Mouse (Mus musculus) hindbrain, embryonic 11.5 days (tissue): ENCODE measurements around the gene Pax1. TPM values are rescaled to one million over a fixed set of nuclear protein-coding genes. Genes with fewer than 3 reads are reported as not detected.

Experiments
- ATAC-seq: fragments of 200-750 bp; cut with Nextera tagmentation; 2 replicates; pipeline ENCODE4 v1.8.0; 2017; ENCODE audit warnings: mild to moderate bottlenecking, moderate TSS enrichment, moderate library complexity; ENCODE audit not compliant: low FRiP score
- DNase-seq: peaks from one replicate; pipeline ENCODE4 v3.0.0-alpha.2; 2015; ENCODE audit warnings: low spot score
- H3K27ac ChIP-seq: fragments of 300-500 bp; sonication (generic); 2 replicates; pipeline ENCODE4 v1.5.1; 2014; ENCODE audit warnings: mild to moderate bottlenecking, low read depth, low read length
- H3K27me3 ChIP-seq: fragments of 300-500 bp; sonication (generic); 2 replicates; pipeline ENCODE4 v1.6.1; 2014; ENCODE audit warnings: mild to moderate bottlenecking, low read length, moderate library complexity, mixed read lengths; ENCODE audit not compliant: control insufficient read depth, insufficient read depth
- H3K36me3 ChIP-seq: fragments of 300-500 bp; sonication (generic); 2 replicates; pipeline ENCODE4 v1.6.1; 2014; ENCODE audit warnings: mild to moderate bottlenecking, low read length, moderate library complexity, mixed read lengths; ENCODE audit not compliant: control insufficient read depth, insufficient read depth
- H3K4me1 ChIP-seq: fragments of 300-500 bp; sonication (generic); replicated peaks from 2 replicates; pipeline ENCODE4 v1.6.1; 2014; ENCODE audit warnings: low read length, mixed read lengths; ENCODE audit not compliant: control insufficient read depth, insufficient read depth
- H3K4me2 ChIP-seq: fragments of 300-500 bp; sonication (generic); replicated peaks from 2 replicates; pipeline ENCODE4 v1.6.1; 2014; ENCODE audit warnings: mild to moderate bottlenecking, low read depth, low read length
- H3K4me3 ChIP-seq: fragments of 300-500 bp; sonication (generic); 2 replicates; pipeline ENCODE4 v1.5.1; 2014; ENCODE audit warnings: low read depth, low read length
- H3K9ac ChIP-seq: fragments of 300-500 bp; sonication (generic); 2 replicates; pipeline ENCODE4 v1.6.1; 2014; ENCODE audit warnings: low read depth, low read length
- H3K9me3 ChIP-seq: fragments of 300-500 bp; sonication (generic); 2 replicates; pipeline ENCODE4 v1.6.1; 2016; ENCODE audit warnings: low read length; ENCODE audit not compliant: control insufficient read depth
- WGBS: fragments of 180-500 bp; shearing (Covaris S2); extraction: QIAGEN DNeasy Blood & Tissue Kit; methylation state at CpG from one replicate; pipeline ENCODE4 v1.1.7; 2014; 5-methylcytosine and 5-hydroxymethylcytosine counted together
- polyA plus RNA-seq: library from polyadenylated mRNA; unstranded; fragments of >200 nt; fragmentation: Nextera tagmentation; extraction: Ambion mirVana; gene quantifications from 2 replicates; pipeline ENCODE4 v1.2.1, GENCODE M21; 2014

Pax1 gene
- polyA plus RNA-seq, 1 experiment from 2014 or later: 1.9 TPM

DNA sequence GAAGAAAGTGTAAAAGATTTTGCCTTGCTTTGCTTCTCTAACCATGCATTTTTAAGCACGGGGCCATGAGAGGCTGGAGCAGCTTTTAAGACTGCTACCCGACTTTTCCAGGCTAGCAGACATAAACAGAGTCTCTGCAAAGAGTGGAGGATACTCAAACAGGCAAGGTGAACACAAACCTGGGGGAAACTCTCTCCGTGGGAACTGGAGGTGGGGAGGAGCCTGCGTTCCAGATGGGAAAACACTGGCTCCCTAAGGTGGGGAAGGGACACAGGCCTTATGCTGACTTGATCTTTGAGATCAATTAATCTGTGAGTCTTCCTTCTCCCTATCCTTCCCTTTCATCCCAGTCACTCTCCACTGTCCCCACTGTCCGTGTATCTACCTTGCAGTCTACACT lies 869 bp upstream of the Pax1 start:
- DNase-seq (peak; percentile 57), ATAC-seq (no peak)
- 0 out of 2 replicates have a peak, but pooled peaks cover 3% of the 10 kb centered on the region for H3K4me1 ChIP-seq
- no peak overlapping the region for H3K4me3 ChIP-seq
- no peaks in the 10 kb centered on the region for H3K9me3 ChIP-seq
- 1% methylated on average over 5 of the region's 5 CpGs for WGBS
- no peak overlapping the region for H3K9ac ChIP-seq
- peaks cover 93% of the 10 kb centered on the region for H3K27me3 ChIP-seq
- no peak overlapping the region for H3K27ac ChIP-seq
- H3K36me3 ChIP-seq: no peaks in the 10 kb centered on the region
- no peak overlapping the region for H3K4me2 ChIP-seq

DNA sequence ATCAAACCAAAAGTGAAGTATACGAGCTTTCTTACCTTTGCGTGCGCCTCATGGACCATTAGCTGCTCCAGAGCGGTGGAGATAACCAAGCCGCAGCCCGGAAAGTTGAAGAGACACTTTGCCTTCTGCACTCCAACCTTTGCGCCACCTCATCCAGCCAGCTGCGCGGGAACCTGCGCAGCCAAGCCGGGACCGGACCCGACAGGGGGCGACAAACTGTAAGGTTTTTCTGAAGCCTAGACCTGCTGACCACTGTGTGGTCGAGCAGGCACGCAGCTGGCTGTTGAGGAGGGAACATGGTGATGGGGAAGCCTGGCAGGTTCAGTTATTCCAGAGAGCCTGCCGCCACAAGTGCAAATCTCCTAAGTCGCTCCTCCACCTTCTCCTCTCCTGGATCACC lies 591 bp downstream of the Pax1 start:
- ATAC-seq (peak; percentile 55; the same call in 1 of the 2 replicates), DNase-seq (peak; percentile 85)
- WGBS: 2% methylated on average over 18 of the region's 18 CpGs
- peaks cover 97% of the 10 kb centered on the region for H3K27me3 ChIP-seq
- H3K4me2 ChIP-seq: no peak overlapping the region
- H3K9ac ChIP-seq: no peak overlapping the region
- H3K4me1 ChIP-seq: 0 out of 2 replicates have a peak, but pooled peaks cover 3% of the 10 kb centered on the region
- H3K36me3 ChIP-seq: no peaks in the 10 kb centered on the region
- no peak overlapping the region for H3K27ac ChIP-seq
- no peaks in the 10 kb centered on the region for H3K9me3 ChIP-seq
- H3K4me3 ChIP-seq: no peak overlapping the region

DNA sequence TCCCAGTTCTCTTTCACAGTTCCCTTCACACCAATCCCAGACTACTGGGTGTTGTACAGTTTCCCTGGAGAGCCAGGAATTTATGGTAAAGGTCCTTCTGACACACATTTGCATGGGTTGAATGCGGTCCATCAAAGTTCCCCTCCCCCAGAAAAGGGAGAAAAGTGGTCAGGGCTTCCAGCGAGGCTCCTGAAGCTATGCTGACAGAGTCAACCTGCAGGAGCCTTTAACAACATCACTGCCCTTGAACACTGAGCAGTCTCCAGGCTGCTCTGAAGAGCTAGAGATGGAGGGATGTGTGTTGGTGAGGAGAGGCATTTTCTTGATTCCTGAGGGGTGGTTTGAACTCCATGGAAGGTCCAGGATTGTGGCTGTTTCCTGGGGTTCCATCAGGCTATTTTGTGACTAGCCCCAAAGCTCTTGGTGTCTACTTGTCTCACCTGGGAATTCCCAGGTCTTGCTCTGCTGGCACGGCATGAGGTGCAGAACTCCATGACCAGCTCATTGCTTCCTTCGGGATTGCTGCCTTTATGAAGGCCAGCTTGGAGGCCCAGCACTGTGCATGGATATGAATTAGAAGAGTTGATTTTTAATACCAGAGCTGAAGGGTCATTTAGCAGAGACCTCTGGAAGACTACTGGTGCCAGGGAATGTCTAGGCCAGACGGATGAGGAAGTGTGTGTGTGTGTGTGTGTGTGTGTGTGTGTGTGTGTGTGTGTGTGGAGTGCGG lies 1.8 kb downstream of the Pax1 start:
- no peaks in the 10 kb centered on the region for H3K9me3 ChIP-seq
- 0 out of 2 replicates have a peak, but pooled peaks cover 3% of the 10 kb centered on the region for H3K4me1 ChIP-seq
- peaks cover 99% of the 10 kb centered on the region for H3K27me3 ChIP-seq
- WGBS: 4% methylated on average over 6 of the region's 6 CpGs
- ATAC-seq (no peak), DNase-seq (peak; percentile 43)
- no peak overlapping the region for H3K9ac ChIP-seq
- H3K4me3 ChIP-seq: no peak overlapping the region
- H3K27ac ChIP-seq: no peak overlapping the region
- no peaks in the 10 kb centered on the region for H3K36me3 ChIP-seq
- no peak overlapping the region for H3K4me2 ChIP-seq

DNA sequence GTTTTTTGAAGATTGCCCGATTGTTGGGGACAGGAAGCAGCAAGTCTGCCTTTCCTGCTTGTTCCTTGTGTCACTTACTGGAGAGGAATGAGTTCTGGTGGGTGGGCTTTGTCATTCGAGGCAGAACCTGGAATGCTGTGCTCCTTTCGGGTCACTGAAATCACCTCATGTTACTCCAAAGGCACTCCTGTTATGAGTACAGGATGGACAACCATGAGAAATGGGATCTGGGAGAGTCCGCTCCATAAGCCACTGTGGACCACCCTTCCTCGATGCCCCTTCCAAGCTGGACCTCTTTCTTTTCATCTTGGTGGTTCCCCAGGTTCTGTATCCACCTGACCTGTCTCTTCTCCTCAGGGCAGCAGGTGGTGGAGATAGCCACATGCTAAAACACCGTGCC lies 2.5 kb downstream of the Pax1 start:
- no peak overlapping the region for H3K4me3 ChIP-seq
- ATAC-seq: no peak
- WGBS: 10% methylated on average over 6 of the region's 6 CpGs
- H3K4me2 ChIP-seq: no peak overlapping the region
- no peak overlapping the region for H3K27ac ChIP-seq
- no peak overlapping the region for H3K9ac ChIP-seq
- no peaks in the 10 kb centered on the region for H3K36me3 ChIP-seq
- H3K4me1 ChIP-seq: 0 out of 2 replicates have a peak, but pooled peaks cover 3% of the 10 kb centered on the region
- peaks cover 92% of the 10 kb centered on the region for H3K27me3 ChIP-seq
- H3K9me3 ChIP-seq: no peaks in the 10 kb centered on the region
- peak; percentile 48 for DNase-seq

DNA sequence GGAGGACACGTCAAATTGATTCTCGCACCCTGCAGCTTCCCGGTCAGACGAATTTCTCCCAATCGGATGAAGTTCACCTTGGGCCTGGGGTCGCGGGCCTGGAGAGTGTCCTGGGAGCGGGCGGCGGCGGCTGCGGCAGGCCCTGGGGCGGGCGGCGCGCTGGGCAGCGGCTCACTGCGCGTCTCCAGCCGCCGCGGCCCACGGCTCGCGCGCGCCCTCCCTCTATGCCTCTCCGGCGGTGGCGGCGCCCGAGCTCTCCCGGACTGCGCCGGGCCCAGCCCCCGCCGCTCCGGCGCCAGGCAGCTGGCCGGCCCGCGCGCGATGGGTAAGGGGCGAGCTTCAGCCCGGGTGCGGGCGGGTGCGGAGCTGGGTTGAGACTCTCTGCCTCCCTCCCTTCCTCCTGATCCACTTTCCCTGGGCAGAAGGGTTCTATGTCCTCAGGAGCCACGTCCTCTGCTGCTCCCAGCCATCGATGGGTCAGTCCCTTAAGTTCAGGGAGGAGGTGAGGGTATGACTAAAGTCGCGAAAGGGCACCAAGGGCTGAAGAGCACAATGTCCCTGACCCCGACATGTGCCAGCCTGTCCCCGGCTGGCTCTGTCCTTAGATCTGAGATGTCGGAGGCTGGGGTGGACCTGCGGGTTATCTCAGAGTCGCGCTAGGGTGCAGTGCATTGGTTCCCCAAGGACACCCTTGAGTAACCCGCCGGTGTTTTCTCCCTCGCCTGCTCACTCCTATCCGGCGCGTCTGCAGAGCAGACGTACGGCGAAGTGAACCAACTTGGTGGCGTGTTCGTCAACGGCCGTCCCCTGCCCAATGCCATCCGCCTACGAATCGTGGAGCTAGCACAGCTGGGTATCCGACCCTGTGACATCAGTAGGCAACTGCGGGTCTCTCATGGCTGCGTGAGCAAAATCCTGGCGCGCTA lies 3.5 kb downstream of the Pax1 start:
- H3K27ac ChIP-seq: no peak overlapping the region
- DNase-seq (peak; percentile 63), ATAC-seq (peak; percentile 59; the same call in 1 of the 2 replicates)
- peak overlapping the region; percentile 25 for H3K4me2 ChIP-seq
- no peak overlapping the region for H3K9ac ChIP-seq
- H3K4me1 ChIP-seq: 0 out of 2 replicates have a peak, but pooled peaks cover 3% of the 10 kb centered on the region
- no peaks in the 10 kb centered on the region for H3K9me3 ChIP-seq
- 1% methylated on average over 53 of the region's 80 CpGs for WGBS
- H3K4me3 ChIP-seq: peak overlapping the region; percentile 25
- H3K36me3 ChIP-seq: no peaks in the 10 kb centered on the region
- H3K27me3 ChIP-seq: peaks cover 91% of the 10 kb centered on the region

DNA sequence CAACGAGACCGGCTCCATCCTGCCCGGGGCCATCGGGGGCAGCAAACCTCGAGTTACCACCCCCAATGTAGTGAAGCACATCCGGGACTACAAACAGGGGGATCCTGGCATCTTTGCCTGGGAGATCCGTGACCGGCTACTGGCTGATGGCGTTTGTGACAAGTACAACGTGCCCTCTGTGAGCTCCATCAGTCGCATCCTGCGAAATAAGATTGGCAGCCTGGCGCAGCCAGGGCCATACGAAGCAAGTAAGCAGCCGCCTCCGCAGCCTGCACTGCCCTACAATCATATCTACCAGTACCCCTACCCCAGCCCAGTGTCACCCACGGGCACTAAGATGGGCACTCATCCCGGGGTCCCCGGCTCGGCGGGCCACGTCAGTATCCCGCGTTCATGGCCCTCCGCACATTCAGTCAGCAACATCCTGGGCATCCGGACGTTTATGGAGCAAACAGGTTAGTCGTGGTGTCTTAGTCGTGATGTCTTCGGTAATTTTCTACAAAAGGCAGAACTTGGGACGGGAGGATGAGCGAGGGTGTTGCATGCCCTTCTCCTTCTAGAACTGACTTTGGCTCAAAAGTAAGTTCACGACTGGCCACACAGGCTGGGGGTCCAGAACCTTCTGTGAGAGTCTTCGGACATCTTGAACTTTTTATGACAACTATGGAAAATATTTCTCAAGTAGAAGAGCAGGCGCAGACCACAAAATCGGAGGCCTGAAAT lies 4.3 kb downstream of the Pax1 start:
- ATAC-seq (no peak), DNase-seq (no peak)
- H3K27me3 ChIP-seq: peaks cover 91% of the 10 kb centered on the region
- peak overlapping the region; percentile 14 for H3K4me3 ChIP-seq
- 0 out of 2 replicates have a peak, but pooled peaks cover 3% of the 10 kb centered on the region for H3K4me1 ChIP-seq
- H3K9me3 ChIP-seq: no peaks in the 10 kb centered on the region
- H3K9ac ChIP-seq: no peak overlapping the region
- no peaks in the 10 kb centered on the region for H3K36me3 ChIP-seq
- H3K4me2 ChIP-seq: no peak overlapping the region
- no peak overlapping the region for H3K27ac ChIP-seq
- 2% methylated on average over 36 of the region's 36 CpGs for WGBS

DNA sequence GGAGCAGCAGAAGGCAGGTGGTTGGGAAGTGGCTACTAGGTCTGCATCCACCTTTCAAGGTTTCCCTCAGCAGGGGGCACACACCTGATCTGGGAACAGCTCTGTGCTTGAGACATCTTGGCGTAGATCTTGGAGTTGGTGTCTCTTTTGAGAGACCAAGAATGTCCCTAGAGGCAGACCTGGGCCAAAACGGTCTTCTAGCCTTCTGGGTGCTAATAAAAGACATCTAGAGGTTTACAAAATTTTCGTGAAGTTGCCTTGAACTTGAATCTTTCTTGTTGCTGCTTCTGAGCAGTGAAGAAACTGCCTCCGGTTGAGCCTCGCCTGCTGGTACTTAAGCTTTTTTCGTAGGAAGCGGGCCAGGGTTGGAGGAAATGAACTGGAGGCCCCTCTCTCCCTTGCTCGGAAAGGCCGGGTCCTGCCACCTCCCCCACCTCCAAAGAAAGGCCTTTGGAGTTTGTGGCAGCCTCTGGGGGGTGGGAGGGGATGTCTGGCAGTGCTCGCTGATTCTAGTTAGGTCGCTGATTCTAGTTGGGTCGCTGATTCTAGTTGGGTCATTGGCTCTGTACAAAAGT lies 5.6 kb downstream of the Pax1 start:
- no peak overlapping the region for H3K9ac ChIP-seq
- no peak for ATAC-seq
- peak; percentile 60 for DNase-seq
- no peak overlapping the region for H3K27ac ChIP-seq
- no peaks in the 10 kb centered on the region for H3K36me3 ChIP-seq
- H3K4me1 ChIP-seq: 0 out of 2 replicates have a peak, but pooled peaks cover 3% of the 10 kb centered on the region
- H3K27me3 ChIP-seq: peaks cover 89% of the 10 kb centered on the region
- no peaks in the 10 kb centered on the region for H3K9me3 ChIP-seq
- no peak overlapping the region for H3K4me3 ChIP-seq
- H3K4me2 ChIP-seq: no peak overlapping the region
- 3% methylated on average over 12 of the region's 12 CpGs for WGBS
